Mouse (Mus musculus) urinary bladder, postnatal 25 days (tissue): Measurements from ENCODE around the gene Gpr146.

Experiments used
- DNase-seq: peaks from one replicate; pipeline ENCODE4 v3.0.0; 2022; ENCODE audit warnings: low spot score

Gpr146 gene

DNA sequence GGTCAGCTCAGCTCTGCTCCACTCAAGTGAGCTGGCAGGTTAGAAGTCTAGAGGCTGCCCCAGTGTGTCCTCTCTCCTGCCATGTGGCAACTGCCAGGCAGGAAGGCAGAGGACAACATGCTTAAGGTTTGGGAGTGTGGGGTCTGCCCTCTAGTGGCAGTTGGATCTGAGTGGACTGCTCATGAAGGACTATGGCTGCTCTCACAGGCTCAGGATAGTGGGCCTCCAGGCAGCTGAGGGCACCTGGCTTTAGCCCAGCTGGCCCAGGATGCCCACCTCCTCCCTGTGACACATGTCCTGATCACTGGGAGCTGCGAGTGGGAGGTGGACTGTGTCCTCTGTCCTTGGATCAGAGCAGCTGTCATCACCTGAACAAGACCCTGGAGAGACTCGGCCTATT lies 18.8 kb upstream of the Gpr146 start:
- no peak for DNase-seq

DNA sequence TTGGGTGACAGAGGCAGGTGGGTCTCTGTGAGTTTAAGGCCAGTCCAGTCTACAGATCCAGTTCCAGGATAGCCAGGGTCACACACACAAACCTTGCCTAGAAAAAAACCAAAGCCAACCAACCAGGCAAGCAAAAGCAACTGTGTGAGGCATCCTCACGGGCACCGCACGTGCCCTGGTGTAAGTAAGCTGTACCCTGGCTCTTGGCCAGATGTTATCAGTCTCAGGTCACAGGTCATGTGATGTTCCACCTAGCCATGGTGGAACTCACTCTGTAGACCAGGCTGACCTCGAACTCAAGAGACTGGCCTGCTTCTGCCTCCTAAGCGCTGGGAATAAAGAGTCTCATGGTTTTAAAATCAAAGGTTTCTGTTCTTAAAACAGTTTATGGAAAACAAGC lies 18.3 kb upstream of the Gpr146 start:
- no peak for DNase-seq

DNA sequence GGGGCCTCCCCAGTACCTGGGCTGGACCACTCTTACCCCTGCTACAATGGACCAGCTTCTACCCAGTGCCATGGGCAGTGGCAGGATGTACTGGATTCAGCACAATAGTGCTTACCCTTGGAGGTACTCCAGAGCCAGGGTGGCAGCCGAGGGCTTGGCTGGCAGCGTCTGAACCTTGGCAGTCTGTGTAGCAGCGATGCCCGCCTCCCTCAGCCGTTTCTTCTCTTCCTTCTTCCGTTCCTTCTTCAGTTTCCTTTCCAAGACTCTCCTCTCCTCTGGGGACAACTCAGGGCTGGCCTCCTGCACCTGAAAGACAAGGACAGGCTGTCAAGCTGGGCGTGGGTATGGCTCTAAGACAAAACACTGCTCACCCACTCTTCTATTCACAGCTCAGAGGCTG lies 13.6 kb upstream of the Gpr146 start:
- no peak for DNase-seq

DNA sequence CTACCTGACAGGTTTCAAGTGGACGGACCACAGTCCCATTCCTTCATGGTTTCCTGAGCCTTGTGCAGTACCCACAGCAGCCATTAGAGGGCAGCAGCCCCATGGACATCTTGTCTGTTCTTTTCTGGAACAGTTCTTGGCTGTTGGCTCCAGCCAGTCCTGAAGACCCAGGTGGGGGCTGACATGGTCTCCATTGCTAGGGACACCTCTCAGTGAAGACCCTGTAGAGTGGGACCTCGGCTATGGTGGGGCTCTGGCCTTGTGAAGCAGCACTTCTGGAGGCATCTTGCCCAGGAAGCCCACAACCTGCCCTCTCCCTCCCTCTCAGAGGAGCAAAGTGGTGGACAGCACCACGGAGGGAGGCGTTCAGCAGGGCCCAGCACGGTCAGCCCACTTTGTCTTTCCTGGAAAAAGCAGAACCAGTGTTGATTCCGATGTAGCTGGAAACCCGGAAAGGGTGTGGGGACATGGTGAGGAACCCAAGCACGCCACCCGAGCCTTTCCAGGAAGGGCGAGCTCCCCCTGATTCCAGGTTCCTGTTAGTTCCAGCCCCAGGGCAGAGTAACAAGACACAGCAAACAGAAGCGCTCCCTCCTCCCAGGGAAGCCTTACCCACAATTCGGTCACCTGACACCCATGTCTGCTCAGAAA lies 13.1 kb upstream of the Gpr146 start:
- DNase-seq = peak; percentile 91

DNA sequence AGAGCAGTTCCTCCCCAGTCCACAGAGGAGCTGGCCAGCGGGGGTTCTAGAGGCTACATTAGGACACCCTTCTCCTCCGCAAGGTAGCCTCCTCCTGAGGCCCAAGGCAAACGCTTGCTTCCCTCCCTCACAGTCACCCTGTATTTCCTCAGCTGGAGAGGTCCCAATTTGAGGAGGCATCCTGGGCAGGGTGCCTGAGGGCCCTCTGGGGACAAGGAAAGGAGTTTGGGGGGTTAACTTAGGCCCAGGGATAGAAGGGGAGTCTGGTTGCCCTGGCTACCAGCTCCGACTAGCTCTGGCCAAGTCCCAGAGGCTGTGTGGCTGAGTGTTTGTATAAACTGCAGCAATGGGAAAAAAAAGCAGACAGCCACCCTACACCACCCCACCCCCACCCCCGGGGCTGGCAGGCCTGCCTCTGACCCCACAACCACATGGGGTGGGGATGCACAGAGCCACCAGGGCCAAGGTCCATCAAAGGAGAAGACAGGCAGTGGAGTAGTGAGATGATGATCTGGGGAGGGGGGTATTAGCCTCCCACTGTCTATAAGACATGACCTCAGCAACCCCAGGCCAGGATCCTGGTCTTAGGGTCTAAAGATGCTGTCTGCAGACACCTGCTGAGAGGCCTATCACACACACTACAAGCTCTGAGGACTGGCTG lies 12.5 kb upstream of the Gpr146 start:
- no peak for DNase-seq

DNA sequence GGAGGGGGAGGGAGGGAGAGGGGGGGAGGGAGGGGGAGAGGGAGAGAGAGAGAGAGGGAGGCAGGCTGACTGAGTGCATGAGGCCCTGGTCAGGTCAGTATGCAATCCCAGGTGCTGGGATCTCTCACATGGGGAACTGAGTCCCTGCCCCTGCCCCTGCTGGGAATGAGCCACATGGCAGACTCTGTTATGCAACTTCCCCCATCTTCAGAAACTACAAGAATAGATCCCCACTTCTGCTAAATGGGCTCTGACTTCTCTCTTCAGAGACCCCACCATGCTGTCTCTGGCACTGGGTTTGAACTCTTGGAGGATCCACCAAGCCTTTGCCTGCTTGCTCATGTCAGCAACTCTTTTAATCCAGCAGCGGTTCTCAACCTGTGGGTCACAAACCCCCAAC lies 11.7 kb upstream of the Gpr146 start:
- DNase-seq = no peak

DNA sequence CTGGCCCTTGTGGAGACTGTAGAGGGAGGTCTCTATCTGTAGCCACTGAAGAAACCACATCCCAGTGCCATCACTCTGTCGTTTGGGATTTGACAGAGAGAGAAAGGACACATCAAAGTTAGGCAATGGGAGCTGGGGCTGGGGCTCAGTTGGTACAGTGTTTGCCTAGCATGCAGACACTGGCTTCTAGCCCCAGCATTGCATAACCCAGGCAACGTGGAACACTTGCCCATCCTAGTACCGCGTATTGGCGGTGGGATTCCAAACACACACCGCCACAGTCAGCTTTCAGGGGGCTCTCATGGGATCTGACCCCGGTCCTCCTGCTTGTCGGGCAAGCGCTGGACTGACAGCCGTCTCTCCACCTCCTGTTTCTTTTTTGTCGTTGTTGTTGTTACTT lies 11.0 kb upstream of the Gpr146 start:
- DNase-seq = no peak

DNA sequence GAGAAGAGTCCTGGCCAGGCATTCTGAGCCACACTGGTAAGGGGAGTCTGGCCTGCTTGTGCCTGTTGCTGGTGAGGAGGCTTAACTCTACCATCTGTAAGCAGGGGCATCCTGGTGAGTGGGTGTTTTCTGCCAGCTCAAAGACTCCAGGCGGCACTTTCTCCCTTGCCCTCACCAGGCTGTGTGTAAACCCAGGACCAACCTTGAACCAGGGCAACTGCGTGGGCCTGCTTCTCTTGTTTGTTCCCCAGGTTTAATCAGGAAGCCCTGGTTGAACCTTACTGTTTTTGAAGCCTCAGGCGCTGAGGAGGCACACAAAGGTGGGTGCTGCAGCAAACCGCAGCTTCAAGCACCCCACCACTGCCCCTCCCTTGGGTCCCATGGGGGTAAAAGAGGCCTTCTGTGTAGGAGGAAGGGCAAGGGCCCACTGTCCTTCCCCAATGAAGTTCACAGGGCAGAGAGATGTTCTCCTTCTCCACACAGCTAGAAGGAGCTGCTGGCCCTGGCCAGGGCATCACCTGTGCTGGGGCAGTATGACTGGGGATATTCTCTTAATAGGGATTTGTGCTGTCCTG lies 9.5 kb upstream of the Gpr146 start:
- DNase-seq = no peak

DNA sequence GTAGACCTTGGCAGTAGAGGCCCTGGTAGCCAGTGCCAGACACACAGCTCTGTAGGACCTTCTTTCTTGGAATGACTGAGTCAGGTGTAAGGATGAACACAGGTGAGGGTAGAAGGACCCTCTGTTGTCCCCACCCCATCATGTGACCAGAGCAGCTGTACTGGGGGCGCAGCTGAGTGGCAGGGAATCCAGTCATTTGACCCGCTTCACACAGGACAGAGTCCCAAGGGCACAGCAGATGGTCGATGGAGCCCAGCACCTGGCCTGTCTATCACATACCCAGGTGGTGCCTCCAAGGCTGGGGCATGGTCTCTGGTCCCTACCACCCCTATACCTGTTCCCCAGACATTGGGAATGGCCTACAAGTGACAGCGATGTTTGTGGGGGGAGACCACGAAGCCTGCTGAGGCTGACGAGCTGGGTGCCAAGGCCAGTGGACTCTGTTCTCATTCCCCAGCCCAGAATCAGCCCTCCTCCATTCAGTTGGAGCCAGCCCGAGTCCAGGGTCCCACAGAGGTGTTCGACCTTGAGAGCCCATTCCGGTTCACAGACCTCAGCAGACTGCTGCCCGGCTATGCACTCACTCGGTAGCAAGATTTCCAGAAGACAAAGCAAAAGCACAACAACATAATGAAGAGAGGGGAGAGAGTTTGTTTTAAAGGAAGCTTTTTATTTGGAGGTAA lies 8.7 kb upstream of the Gpr146 start:
- DNase-seq = no peak

DNA sequence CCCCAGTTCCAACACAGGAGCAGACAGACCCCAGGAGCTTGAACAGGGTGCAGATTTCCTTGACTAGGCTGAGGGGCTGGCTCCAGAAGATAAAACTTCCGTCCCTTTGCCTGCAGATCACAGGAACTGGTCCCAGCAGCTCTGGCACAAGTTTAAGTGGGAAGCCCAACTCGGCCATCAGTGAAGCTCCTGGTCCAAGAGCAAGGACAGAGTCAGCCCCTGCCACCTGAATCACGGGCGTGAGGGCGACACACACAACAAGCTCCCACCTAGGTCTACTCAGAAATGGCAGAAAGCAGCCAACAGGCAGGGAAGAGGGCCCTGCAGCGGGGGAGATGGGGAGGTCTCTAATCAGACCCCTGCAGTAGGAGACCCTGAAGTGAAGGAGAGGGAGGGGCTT lies 7.2 kb upstream of the Gpr146 start:
- DNase-seq = no peak

DNA sequence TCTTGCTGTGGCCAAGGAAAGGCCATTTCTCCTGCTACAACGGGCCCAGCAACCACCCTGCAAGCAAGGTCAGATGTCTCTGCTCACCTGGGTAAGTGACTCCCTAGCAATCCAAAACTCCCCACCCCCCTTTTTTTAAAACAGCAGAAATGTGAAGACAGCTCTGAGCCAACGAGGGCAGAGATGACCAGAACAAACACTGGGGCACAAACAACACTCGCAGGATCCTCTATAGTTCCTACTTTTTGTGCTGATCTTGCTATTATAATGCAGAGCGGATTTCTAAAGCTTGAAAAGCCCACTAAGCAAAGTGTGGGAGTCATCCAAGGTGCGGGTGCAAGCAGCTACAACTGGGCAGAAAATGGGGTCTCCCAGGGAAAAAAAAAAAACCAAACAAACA lies 6.4 kb upstream of the Gpr146 start:
- DNase-seq = no peak

DNA sequence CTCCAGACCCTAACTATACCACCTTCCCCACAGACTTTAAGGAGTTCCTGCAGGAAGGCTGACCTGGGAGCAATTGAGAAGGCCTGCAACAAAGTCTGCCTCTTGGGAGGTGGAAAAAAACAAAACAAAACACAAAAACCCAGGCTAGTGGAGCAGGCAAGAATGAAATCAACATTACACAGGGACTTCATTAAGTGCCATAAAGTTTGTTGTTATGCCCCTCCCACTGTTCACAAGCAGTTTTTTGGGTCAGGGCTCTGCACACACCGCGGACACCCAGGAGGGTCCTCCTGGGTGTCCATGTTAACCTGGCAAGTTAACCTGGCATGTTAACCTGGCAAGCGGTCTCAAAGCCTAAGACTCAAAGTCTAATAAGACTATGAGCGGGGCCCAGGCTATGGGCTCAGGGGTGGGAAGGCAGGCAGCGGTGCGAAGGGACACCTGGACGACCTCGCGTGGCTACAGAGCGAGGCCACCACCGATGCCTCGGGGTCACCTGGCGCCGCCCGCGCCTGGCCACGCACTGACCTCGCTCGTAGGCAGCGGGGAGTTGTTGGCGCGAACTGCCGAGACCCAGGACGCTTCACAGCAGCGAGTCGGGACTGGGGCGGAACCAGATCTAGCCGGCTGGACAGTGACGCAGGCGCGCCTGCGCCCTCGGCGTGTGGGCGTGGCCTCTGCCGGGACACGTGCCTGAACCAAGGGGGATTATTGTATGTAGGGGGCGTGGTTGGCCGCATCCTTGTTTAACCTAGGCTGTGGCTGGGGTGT lies 5.7 kb upstream of the Gpr146 start:
- DNase-seq = peak; percentile 89

DNA sequence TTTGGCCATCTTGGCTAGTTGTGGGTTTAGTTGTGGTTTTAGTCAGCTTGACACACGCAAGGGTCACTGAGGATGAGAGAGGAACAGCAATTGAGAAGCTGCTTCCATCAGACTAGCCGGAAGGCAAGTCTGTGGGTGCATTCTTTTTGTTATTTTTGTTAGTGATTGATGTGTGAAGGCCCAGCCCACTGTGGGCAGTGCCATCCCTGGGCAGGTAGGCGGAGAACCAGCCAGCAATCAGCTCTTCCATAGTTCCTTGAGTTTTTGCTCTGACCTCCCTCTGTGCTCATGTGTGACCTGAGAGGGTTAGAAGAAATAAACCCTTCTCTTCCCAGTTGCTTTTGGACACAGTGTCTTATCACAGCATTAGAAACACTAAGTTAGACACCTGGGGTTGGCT lies 4.4 kb upstream of the Gpr146 start:
- no peak for DNase-seq

DNA sequence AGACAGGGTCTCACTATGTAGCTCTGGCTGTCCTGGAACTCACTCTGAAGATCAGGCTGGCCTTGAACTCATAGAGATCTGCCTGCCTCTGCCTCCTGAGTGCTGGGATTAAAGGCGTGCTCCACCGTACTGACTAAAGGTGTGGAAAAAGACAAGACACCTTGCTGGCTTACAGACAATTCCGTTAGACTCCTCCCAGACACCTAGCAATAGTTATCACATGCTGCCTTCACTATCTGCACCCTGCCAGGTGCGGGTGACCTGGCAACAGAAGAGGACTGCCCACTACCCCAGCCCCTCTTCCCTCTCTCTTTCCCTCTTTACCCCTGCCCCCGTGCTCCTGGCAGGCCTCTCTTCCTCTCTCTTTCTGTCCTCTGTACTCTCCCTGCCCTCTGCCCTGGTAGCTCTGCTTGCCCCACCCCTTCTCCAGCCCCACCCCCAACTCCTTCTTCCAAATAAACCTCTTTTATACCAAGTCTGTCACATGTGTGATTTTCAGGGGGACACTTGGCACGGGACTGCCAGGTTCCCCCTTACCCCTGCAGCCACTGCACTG lies 3.5 kb upstream of the Gpr146 start:
- no peak for DNase-seq

DNA sequence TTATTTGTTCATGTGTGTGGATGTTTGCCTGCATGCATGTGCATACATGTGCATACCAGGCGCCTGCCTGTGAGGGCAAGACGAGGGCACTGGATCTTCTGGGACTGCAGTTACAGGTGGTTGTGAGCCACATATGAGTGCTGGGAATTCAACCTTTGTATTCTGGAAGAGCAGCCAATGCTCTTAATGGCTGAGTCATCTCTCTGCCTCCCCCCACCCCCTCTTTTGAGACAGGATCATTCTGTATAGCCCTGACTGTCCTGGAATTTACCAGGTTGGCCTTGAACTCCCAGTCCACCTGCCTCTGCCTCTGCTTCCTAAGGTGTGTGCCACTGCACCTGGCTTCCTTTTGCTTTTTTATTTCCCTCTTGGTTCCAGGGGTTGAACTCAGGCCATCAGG lies 2.7 kb upstream of the Gpr146 start:
- no peak for DNase-seq

DNA sequence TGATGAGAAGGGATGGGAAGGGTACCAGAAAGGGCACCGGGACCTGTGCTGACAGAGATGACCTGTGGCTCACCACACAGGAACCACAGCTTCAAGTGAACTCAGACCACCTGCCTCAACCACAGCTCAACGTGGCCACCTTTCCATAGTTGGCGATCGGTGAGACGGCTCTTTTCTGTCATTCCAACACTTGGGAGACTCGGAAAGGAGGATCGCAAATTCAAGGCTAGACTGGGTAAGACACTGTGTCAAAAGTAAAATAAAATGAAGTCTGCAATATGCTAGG lies 717 bp downstream of the Gpr146 start:
- DNase-seq = no peak

DNA sequence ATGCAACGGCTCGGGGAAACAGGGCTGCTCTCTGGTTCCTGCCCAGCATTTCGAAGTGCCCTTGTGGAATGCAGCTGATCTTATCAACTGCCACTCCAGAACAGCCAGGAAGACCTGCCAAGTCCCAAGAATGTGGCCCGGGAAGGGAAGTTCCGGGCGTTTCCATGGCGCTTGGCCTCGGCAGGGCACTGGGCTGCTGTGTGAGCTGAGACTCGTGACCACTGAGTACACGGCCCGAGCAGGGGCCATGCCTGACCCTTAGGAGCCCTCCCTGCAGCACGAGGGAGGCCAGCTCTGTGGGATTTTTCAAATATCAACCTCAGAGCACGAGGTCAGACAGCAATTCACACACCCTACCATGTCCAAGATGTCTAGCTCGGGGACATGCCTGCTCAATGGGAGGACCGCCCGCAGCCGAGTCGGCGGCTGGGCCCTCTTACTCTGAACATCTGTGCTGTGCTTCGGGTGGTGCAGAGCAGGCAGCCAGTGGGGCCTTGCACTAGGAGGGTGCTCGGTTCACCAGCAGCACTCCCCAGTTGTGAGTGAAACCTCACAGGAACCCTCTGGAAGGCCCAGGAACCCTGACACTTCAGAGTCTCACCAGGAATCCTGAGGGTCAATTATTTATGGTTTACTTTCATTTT lies 1.6 kb downstream of the Gpr146 start:
- peak; percentile 39 for DNase-seq

DNA sequence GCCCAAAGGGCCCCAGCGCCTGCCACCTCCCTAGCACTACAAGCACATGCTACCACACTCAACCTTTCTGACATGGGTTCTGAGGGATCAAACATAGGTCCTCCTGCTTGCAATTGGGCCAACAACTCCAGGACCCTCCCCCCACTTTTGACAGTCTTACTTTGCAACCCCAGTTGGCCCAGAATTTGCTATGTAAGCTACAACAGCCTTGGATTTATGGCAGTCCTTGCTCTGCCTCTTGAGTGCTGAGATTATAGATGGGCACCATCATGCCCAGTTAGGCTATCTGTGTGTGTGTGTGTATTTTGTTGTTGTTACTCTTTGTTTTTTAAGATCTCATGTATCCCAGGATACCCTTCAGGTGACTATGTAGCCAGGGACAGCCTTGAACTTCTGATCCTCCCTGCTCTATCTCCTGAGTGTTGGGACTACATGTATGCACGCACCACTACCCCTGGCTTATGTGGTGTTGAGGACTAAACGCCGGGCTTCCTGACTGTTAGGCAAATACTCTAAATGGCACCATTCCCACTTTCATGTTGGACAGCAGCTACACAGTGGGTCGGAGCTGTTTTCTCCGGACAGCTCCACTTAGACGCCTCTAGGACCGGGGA lies 2.4 kb downstream of the Gpr146 start:
- DNase-seq = no peak

DNA sequence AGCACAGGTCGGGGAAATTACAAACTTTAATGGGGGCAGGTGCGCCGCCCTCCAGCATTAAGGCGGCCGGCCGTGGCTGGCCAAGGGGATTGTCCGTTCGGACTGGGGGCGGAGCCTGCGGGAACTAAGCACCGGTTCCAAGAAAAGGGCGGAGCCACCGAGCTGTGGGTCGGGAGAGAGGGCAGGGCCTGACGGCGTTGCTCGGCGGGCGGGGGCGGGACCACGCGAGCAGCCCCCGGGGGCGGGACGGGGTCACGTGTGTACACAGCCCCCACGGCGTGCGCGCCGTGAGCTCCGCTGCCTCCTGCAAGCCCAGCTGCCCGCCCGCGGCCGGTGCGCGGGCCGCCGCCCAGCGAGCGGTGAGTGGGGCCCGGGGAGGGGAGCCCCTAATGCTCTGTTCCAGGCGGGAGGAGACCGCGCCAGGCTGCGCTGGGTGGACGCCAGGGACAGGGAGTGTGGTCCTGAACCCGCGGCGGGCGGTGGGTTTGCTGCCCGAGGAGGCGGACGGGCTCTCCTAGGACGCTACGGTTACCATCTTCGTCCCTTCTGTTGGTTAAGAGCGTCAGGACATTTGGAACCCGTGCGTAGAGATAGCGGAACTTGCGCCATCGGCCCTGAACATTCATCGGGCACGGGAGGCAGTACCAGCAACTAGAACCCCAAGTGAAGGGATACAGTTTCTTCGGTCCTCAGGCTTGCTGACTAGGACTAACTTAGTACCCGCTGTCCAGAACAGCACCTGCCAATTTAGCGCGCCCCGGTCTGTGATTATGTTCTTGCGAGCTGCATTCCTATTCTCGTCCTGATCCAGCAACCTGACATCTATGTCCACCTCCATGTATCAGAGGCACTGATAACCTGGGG lies 3.1 kb downstream of the Gpr146 start:
- peak; percentile 89 for DNase-seq
